Mouse (Mus musculus): ENCODE data around the gene Krt26.
A peak's percentile ranks its signal among the peaks of the same experiment; 100 is the strongest.

Krt26 gene

DNA sequence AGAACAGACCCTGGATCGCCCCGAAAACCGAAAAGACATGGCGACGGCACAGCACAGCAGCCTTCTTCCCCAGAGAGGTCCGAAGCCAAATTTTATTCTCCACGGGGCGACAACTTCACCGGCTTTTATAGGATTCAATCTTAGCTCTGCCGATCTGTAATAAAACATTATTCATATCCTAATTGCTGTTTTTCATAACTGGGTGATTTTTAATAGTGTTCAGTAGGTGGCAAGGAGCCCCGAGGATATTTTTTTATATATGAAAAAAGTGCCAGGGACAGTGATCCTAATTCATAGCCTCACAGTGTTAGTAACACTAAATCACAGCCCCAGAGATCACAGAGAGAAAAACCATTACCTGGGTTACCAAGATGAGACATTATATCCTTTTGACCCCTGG is at the start of gene Krt26:
Gene Krt26 (minus strand): TSS at position 101 of the 400 bp plus-strand sequence.
- DNase-seq, result no peak

DNA sequence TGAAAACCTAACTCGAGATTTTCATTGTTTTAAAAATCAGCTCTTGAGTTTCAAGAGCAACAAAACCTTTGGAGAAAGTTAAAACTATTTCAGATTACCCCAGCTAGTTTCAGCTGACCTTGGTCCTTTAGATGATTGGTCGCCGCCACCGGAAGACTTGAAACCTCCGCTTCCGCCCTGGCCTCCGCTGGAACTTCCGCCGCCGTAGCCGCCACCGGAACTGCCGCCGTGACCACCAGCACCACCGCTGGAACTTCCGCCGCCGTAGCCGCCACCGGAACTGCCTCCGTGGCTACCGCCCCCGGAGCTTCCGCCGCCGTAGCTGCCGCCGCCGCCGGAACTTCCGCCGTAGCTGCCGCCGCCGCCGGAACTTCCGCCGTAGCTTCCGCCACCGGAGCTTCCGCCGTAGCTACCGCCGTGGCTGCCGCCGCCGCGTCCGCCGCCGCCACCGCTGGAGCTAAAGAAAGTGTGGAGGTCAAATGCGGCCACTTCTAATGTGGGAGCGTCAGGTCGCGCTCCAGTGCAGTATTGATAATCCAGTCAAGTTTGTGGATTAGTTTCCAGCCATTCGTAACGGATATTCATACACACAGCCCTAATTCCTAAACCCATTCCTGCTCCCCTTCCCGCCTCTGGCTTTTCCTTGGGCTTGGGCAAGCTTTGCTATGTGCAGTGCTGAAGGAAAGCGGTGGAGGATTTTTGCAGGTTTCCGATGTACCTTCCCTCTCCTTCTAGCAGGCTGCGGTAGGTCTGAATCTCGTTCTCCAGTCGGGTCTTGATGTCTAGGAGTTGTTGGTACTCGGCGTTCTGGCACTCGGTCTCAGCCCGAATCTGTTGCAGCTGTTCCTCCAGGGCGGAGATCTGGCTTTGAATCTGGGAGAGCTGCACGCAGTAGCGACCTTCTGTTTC is 48.3 kb upstream of the Krt26 start:
- DNase-seq, result peak; percentile 81

DNA sequence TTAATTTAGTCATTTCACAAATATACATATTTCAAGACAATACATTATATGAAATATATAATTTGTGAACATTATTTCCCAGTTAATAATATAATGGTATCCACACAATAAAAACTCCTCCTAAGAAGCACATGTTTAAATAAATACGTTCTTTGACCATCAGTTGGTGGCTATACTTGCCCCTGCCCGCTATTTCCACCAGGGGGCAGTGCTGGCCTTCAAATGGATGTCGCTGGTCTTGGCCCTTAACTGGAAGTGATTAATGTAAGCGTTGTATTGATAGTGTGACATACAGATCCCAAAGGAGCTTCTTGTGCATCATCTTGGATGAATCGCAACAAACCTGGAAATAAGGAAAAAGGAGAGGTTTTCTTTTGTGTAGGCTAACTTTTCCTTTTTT is 41.8 kb upstream of the Krt26 start:
- peak; percentile 61 for DNase-seq

GRCm38 (mm10) chr11:99374803-99375202 is 37.0 kb upstream of the Krt26 start, which contains the start of gene Krt28:
Gene Krt28 (minus strand): TSS chr11:99374903.
- no peak for DNase-seq

- no peak for DNase-seq
Observed at GRCm38 (mm10) chr11:99369853-99370451, 32.2 kb upstream of the Krt26 start.

DNA sequence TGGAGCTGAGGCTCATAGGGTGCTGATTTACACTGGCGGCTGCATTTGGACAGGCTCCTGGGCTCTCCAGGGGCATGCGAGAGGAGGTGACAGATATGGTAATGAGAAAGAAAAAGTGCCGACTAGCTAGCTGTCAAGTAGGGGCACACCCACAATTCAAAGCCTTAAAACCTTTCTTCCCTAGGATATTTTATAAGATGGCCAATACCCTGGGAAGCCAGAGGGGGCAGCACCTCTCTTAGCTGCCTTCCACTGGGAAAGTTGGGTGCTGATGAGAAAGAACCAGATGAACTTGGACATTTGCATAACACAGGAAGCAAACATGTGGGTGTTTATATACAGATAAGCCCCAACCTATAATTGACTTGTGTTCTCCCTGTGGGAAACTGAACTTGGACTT is 31.5 kb upstream of the Krt26 start:
- DNase-seq, result no peak

DNA sequence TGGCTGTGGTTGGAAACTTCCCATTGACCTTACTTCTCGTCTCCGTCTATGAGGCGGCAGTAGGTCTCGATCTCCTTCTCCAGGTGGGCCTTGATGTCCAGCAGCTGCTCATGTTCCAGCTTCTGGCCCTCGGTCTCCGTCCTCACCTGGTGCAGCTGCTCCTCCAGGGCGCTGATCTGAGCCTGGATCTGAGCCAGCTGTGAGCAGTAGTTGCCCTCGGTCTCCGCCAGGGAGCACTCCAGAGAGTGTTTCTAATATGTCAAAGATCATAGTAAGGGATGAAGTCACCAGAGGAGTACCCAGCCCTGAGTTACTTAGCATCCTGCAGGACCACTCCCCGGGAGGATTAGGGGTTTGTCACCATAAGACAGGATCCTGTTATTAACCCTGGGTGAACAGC is 29.0 kb upstream of the Krt26 start:
- no peak for DNase-seq

GRCm38 (mm10) chr11:99364412-99364811 is 26.6 kb upstream of the Krt26 start:
- no peak for DNase-seq

GRCm38 (mm10) chr11:99361423-99361822 is 23.7 kb upstream of the Krt26 start:
- DNase-seq, result no peak

- no peak for DNase-seq
Observed at GRCm38 (mm10) chr11:99351004-99351403, 13.2 kb upstream of the Krt26 start, which contains the start of gene Krt27. Gene Krt27 (minus strand): TSS chr11:99351104.

DNA sequence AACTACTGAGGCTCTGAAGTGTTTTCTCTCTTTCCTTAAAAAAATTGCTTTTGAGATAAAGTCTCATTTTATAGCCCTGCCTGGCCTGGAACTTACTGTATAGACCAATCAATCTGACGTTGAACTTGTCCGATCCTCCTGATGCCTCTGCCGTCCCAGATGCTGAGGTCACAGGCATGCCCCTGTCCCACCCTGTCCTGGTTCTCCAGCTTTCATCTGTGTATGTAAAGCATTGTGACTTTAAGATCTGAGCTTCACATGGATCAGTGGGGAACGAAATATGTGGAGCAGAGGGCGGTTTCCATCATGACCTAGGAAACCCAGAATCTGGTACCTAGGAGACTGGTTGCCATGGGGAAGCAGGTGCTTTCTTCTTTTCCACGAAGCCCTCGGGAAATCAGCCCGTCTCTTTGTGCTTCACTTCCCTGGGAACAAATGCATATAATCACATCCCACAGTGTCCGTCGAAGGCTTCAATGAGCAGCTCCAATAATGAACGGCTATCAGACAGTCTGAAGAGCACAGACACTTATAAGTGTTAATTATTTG is 1.6 kb upstream of the Krt26 start:
- DNase-seq, result no peak

DNA sequence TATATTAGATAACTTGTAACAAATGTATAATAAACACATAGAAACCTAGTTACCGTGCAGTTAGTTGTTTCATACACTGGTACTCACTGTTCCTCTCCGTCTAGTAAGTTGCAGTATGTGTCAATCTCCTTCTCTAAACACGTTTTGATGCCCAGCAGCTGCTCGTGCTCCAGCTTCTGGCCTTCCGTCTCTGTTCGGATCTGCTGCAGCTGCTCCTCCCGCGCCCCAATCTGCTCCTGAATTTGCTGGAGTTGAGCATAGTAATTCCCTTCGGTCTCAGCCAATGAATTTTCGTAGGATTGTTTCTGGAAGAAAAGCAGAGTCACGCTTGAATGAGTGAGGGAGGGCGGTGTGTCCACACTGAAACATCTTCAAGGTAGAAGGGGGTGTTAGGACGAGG is 4.3 kb downstream of the Krt26 start:
- DNase-seq, result no peak

- DNase-seq, result no peak
Observed at GRCm38 (mm10) chr11:99329655-99330054, 8.1 kb downstream of the Krt26 start.

- DNase-seq, result no peak
Observed at GRCm38 (mm10) chr11:99322851-99323250, 14.9 kb downstream of the Krt26 start, which contains the start of gene Krt25. Gene Krt25 (minus strand): TSS chr11:99322951.

GRCm38 (mm10) chr11:99321094-99321493 is 16.7 kb downstream of the Krt26 start:
- DNase-seq, result no peak

- no peak for DNase-seq
Observed at GRCm38 (mm10) chr11:99319127-99319526, 18.6 kb downstream of the Krt26 start.

- DNase-seq, result no peak
Observed at GRCm38 (mm10) chr11:99316543-99316942, 21.2 kb downstream of the Krt26 start.

DNA sequence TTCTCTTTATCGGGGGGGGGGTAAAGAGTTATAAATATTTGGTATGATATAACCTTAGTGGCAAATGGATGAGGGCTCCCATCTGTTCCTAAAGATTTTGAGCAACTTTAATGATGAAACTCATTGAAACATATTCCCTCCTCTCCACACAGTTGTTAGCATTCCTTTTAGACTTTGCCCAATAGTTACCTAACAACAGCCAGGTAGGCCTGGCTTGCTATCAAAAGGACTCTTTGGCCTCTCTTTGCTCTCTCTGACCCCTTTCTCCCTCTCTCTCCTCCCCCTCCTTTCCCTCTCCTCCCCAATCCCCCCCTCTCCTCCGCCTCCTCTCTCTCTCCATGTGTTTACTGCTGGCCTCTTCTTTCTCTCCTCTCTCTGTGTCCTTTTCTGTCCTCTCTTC is 23.2 kb downstream of the Krt26 start:
- DNase-seq, result no peak

- no peak for DNase-seq
Observed at GRCm38 (mm10) chr11:99310882-99311281, 26.9 kb downstream of the Krt26 start.

- peak; percentile 60 for DNase-seq
Observed at GRCm38 (mm10) chr11:99307579-99307978, 30.2 kb downstream of the Krt26 start.

DNA sequence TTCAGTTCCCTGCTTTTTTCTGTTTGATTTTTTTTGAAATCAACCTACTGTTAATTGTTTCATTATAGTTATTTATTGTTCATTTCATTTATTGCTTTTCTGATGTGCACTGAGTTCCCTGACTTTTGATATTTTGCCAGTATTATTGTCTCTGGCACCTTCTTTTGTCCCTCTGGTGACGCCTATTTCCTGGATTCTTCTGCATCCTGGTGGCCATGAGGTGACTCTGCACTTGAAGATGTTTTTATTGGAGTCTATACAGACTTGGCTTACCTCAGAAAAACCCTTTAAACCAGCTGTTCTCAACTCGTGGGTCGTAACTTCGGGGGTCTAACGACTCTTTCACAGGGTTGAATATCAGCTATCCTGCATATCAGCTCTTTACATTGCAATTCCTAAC is 42.7 kb downstream of the Krt26 start:
- no peak for DNase-seq

DNA sequence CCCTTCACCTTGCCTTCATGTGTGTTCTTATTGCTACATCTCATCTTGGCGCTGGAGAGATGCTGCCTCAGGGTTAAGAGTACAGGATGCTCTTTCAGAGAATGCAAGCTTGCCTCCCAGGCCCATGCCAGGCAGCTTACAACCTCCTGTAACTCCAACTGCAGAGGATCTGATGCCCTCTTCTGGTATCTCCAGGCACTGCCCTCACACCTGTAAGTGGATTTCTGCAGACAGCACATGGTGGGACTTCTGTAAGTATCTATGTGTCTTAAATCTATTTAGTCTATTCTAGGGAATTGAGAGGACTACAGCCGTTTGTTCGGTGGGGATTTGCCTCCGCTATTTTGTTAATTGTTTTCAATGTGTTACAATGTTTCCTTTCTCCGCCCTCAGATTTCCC is 44.9 kb downstream of the Krt26 start:
- DNase-seq, result peak; percentile 12

- DNase-seq, result no peak
Observed at GRCm38 (mm10) chr11:99284833-99285312, 52.9 kb downstream of the Krt26 start, which contains the start of gene Krt24. Gene Krt24 (minus strand): TSS chr11:99285262.

- no peak for DNase-seq
Observed at GRCm38 (mm10) chr11:99284011-99284410, 53.8 kb downstream of the Krt26 start.
